Mouse (Mus musculus) spleen, adult 2 months (tissue): ENCODE results near the gene Ifnb1.

Source experiments
- CTCF ChIP-seq: fragments of 200-500 bp; IDR thresholded peaks from 2 replicates; pipeline ENCODE4 v1.5.1; 2011; ENCODE audit warnings: mild to moderate bottlenecking, inconsistent platforms; ENCODE audit not compliant: insufficient read depth, insufficient read length, insufficient replicate concordance; ENCODE audit errors: extremely low read depth
- POLR2A ChIP-seq: fragments of 200-500 bp; IDR thresholded peaks from 2 replicates; pipeline ENCODE4 v1.6.1; 2011; ENCODE audit warnings: low read depth, low read length, inconsistent platforms

GRCm38 (mm10) chr4:88489622-88490021, 33.0 kb downstream of the Ifnb1 start:
- TF ChIP-seq CTCF, result no peak
- no peak for TF ChIP-seq POLR2A
